Mouse (Mus musculus) c-Kit-positive CD71-negative TER-119-negative erythroid progenitor cells, embryonic 14.5 days (primary cell): ENCODE measurements around the gene Ppm1j.
"Not testable (repeated sequence)": the region's sequence is repeated elsewhere in the genome, so short reads cannot be mapped to it uniquely, and the experiment has no call there.

Experiments used
- DNase-seq: peaks from one replicate; pipeline ENCODE4 v3.0.0-alpha.2; 2013; ENCODE audit warnings: low read depth

Ppm1j gene

GRCm38 (mm10) chr3:104813227-104813626 is 32.4 kb downstream of the Ppm1j start:
- not testable (repeated sequence) for DNase-seq

GRCm38 (mm10) chr3:104814746-104815145 is 33.9 kb downstream of the Ppm1j start:
- DNase-seq: no peak

GRCm38 (mm10) chr3:104815346-104815745 is 34.5 kb downstream of the Ppm1j start:
- no peak for DNase-seq

GRCm38 (mm10) chr3:104816130-104816529 is 35.3 kb downstream of the Ppm1j start:
- DNase-seq: no peak

GRCm38 (mm10) chr3:104817481-104817990 is 36.7 kb downstream of the Ppm1j start:
- DNase-seq: no peak

GRCm38 (mm10) chr3:104817991-104818748 is 37.3 kb downstream of the Ppm1j start, which contains the start of gene Mov10:
TSS of gene Mov10 (minus strand) at chr3:104818563.
- peak; percentile 53 for DNase-seq

GRCm38 (mm10) chr3:104818749-104819134 is 37.9 kb downstream of the Ppm1j start:
- no peak for DNase-seq

- no peak for DNase-seq
Measured at GRCm38 (mm10) chr3:104820426-104820825, 39.6 kb downstream of the Ppm1j start.

GRCm38 (mm10) chr3:104822413-104822812 is 41.6 kb downstream of the Ppm1j start:
- no peak for DNase-seq
